Mouse (Mus musculus) heart, embryonic 15.5 days (tissue): ENCODE measurements around the gene Tsc2. TPM values are rescaled to one million over a fixed set of nuclear protein-coding genes. Genes with fewer than 3 reads are reported as not detected.

Experiments used
- ATAC-seq: fragments of 200-750 bp; cut with Nextera tagmentation; replicated peaks from 2 replicates; pipeline ENCODE4 v1.8.0; 2017; ENCODE audit warnings: low read depth, moderate TSS enrichment; ENCODE audit not compliant: insufficient number of reproducible peaks, insufficient read depth, low FRiP score
- H3K27ac ChIP-seq: fragments of 300-500 bp; sonication (generic); 2 replicates; pipeline ENCODE4 v1.5.1; 2015; ENCODE audit warnings: mild to moderate bottlenecking, inconsistent platforms
- H3K27me3 ChIP-seq: fragments of 300-500 bp; sonication (generic); 2 replicates; pipeline ENCODE4 v1.6.1; 2015; ENCODE audit warnings: inconsistent platforms
- H3K36me3 ChIP-seq: fragments of 300-500 bp; sonication (generic); 2 replicates; pipeline ENCODE4 v1.6.1; 2015; ENCODE audit warnings: mild to moderate bottlenecking, inconsistent platforms
- H3K4me1 ChIP-seq: fragments of 300-500 bp; sonication (generic); replicated peaks from 2 replicates; pipeline ENCODE4 v1.6.1; 2015; ENCODE audit warnings: inconsistent platforms
- H3K4me2 ChIP-seq: fragments of 300-500 bp; sonication (generic); 2 replicates; pipeline ENCODE4 v1.6.1; 2015; ENCODE audit warnings: inconsistent platforms, mild to moderate bottlenecking, moderate library complexity
- H3K4me3 ChIP-seq: fragments of 300-500 bp; sonication (generic); 2 replicates; pipeline ENCODE4 v1.5.1; 2015; ENCODE audit warnings: mild to moderate bottlenecking, inconsistent platforms
- H3K9ac ChIP-seq: fragments of 300-500 bp; sonication (generic); 2 replicates; pipeline ENCODE4 v1.6.1; 2015; ENCODE audit warnings: mild to moderate bottlenecking, inconsistent platforms
- H3K9me3 ChIP-seq: fragments of 300-500 bp; sonication (generic); replicated peaks from 2 replicates; pipeline ENCODE4 v1.6.1; 2016; ENCODE audit warnings: inconsistent platforms
- WGBS: fragments of 180-500 bp; shearing (Covaris S2); methylation state at CpG from one replicate; pipeline ENCODE4 v1.1.7; 2015; ENCODE audit warnings: mixed read lengths; 5-methylcytosine and 5-hydroxymethylcytosine counted together
- polyA plus RNA-seq: library from polyadenylated mRNA; unstranded; fragments of >200 nt; fragmentation: Nextera tagmentation; extraction: Ambion mirVana; gene quantifications from 2 replicates; pipeline ENCODE4 v1.2.1, GENCODE M21; 2015

Gene Tsc2
- polyA plus RNA-seq, 1 experiment from 2014 or later: 39.0 TPM

DNA sequence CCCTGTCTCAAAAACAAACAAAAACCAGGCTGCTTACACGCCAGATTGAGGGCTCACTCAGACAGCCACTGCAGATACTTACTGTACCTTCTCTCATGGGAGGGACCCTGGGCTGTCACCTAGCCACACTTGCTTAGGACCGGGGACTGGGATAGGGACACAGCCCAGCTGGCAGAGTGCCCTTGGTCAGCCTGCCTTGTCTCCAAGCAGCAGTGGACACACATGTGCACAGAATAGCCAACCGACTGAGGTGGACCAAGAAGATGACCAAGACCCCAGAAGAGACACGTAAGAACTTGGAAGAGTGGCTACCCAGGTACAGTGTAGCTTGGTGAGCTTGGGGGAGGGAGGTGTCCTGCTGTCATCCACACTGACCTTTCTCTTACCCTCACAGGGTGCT is 5.8 kb upstream of the Tsc2 start:
- Histone ChIP-seq H3K36me3 (peaks cover 4% of the 10 kb centered on the region; the same call in 1 of the 2 replicates), H3K9ac (no peak overlapping the region), H3K4me1 (peaks cover 34% of the 10 kb centered on the region), H3K4me2 (no peak overlapping the region), H3K27ac (0 out of 2 replicates have a peak overlapping the region, but pooled peaks have one; percentile 75), H3K4me3 (no peak overlapping the region), H3K9me3 (no peaks in the 10 kb centered on the region), H3K27me3 (peaks cover 10% of the 10 kb centered on the region; the same call in 1 of the 2 replicates)
- ATAC-seq: no peak
- 78% methylated on average over 4 of the region's 4 CpGs for WGBS

DNA sequence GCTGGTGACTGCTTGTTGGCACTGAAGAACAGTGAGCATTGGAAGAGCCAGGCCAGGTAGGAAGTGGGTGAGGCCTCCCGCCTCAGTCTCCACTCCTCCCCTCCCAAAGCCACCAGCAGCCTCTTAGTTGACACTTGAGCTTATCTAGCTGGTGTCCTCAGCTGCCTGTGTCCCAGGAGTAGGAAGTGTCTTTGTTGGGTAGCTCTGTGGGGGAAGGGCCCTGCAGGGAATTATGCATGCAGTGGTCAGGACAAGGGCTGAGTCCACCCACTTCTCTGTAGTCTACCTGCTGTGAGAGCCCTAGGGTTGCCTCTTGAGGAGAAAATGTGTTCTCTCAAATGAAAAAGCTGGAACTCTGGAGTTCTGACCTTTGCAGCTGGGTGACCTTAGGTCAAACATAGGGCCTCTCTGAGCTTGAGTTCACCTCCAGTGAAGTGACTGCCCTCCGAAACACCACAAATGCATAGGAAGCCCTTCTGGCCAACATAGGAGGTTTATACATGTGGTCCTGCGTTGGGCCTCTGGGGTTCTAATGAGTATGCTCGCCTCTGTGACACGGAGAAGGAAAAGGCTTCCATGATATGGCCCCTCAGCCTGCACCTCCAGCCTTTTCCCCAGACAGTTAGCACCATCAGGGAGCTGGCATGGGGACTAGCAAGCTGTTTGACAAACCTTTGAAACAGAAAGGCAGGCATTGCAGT is 4.5 kb upstream of the Tsc2 start:
- H3K27ac ChIP-seq: no peak overlapping the region
- 69% methylated on average over 5 of the region's 5 CpGs for WGBS
- H3K9ac ChIP-seq: no peak overlapping the region
- no peak overlapping the region for H3K4me3 ChIP-seq
- no peaks in the 10 kb centered on the region for H3K9me3 ChIP-seq
- H3K36me3 ChIP-seq: peaks cover 4% of the 10 kb centered on the region; the same call in 1 of the 2 replicates
- ATAC-seq: no peak
- peaks cover 10% of the 10 kb centered on the region; the same call in 1 of the 2 replicates for H3K27me3 ChIP-seq
- H3K4me2 ChIP-seq: no peak overlapping the region
- H3K4me1 ChIP-seq: peaks cover 41% of the 10 kb centered on the region

DNA sequence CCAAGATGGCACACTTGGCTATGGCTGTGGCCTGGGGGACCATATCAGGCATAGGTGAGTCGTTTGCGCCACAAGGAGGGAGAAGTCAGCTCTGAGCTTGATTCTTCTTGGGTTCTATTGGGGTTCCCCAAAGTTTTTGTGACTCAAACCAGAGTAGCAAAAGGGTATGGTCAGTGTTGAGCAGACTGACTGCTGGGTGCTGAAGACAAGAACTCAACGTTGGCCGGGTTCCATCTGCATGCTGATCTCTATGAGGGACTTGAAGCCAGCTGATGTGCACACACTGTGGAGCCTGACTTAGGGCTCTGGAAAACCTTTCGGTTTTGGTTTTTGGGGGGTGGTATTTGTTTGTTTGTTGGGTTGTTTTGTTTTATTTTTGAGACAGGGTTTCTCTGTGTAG is 3.3 kb upstream of the Tsc2 start:
- Histone ChIP-seq H3K4me3 (no peak overlapping the region), H3K9me3 (no peaks in the 10 kb centered on the region), H3K36me3 (peaks cover 6% of the 10 kb centered on the region), H3K27me3 (peaks cover 10% of the 10 kb centered on the region; the same call in 1 of the 2 replicates), H3K27ac (no peak overlapping the region), H3K9ac (no peak overlapping the region), H3K4me2 (no peak overlapping the region), H3K4me1 (peaks cover 46% of the 10 kb centered on the region)
- WGBS: 84% methylated on average over 5 of the region's 5 CpGs
- no peak for ATAC-seq

GRCm38 (mm10) chr17:24635024-24635423 is 2.6 kb upstream of the Tsc2 start:
- Histone ChIP-seq H3K27ac (no peak overlapping the region), H3K9ac (no peak overlapping the region), H3K27me3 (peaks cover 10% of the 10 kb centered on the region; the same call in 1 of the 2 replicates), H3K9me3 (no peaks in the 10 kb centered on the region), H3K4me2 (no peak overlapping the region), H3K4me3 (no peak overlapping the region), H3K4me1 (peaks cover 45% of the 10 kb centered on the region), H3K36me3 (peaks cover 12% of the 10 kb centered on the region)
- no peak for ATAC-seq
- whole genome bisulfite sequencing: 46% methylated on average over 4 of the region's 4 CpGs

GRCm38 (mm10) chr17:24633831-24634230 is 1.4 kb upstream of the Tsc2 start:
- Histone ChIP-seq H3K4me2 (no peak overlapping the region), H3K27me3 (peaks cover 10% of the 10 kb centered on the region; the same call in 1 of the 2 replicates), H3K36me3 (peaks cover 19% of the 10 kb centered on the region), H3K9me3 (no peaks in the 10 kb centered on the region), H3K4me1 (peaks cover 35% of the 10 kb centered on the region), H3K27ac (peak overlapping the region; percentile 93), H3K4me3 (no peak overlapping the region), H3K9ac (no peak overlapping the region)
- 94% methylated on average over 11 of the region's 11 CpGs for WGBS
- ATAC-seq: no peak

DNA sequence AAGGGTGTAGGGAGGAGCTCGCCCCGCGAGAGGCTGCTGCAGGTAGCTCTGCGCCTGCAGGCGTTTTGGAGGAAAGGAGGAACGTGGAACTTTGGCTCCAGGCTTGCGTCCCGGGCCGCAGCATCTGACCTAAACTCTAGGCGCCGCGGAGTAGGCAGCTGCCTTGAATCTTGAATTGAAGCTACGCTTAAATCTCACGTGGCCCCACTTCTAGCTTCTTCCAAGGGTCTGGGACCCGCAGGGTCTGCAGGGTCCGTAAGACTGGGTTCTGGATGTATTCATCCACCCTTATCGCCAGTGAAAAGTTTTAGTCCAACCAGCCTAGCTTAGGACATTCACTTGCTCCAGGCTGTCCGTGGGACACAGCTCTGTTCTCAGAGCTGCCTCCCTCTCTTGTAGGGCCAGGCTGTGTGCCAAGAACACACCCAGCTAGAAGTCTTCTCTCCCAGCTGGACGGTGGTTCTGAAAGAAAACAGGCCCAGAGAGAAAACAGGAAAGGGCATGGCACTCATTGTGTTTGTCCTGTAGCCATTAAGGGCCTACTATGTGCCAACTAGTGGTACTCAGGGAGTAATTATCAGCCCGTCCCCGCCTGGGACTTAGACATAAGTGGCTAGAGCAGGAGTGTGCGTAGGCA is 501 bp upstream of the Tsc2 start:
- ATAC-seq: peak; percentile 60
- peaks cover 24% of the 10 kb centered on the region for H3K36me3 ChIP-seq
- H3K27me3 ChIP-seq: peaks cover 7% of the 10 kb centered on the region; the same call in 1 of the 2 replicates
- peak overlapping the region; percentile 79 for H3K4me3 ChIP-seq
- H3K4me2 ChIP-seq: peak overlapping the region; percentile 82
- 8% methylated on average over 22 of the region's 22 CpGs for WGBS
- peak overlapping the region; percentile 82 for H3K9ac ChIP-seq
- H3K4me1 ChIP-seq: peaks cover 38% of the 10 kb centered on the region
- no peaks in the 10 kb centered on the region for H3K9me3 ChIP-seq
- H3K27ac ChIP-seq: peak overlapping the region; percentile 93

GRCm38 (mm10) chr17:24630072-24630471 is 2.4 kb downstream of the Tsc2 start:
- 83% methylated on average over 14 of the region's 14 CpGs for WGBS
- no peak overlapping the region for H3K4me2 ChIP-seq
- H3K9me3 ChIP-seq: no peaks in the 10 kb centered on the region
- H3K4me3 ChIP-seq: no peak overlapping the region
- H3K27ac ChIP-seq: no peak overlapping the region
- peaks cover 47% of the 10 kb centered on the region for H3K36me3 ChIP-seq
- H3K4me1 ChIP-seq: peaks cover 29% of the 10 kb centered on the region
- ATAC-seq: no peak
- no peak overlapping the region for H3K9ac ChIP-seq
- H3K27me3 ChIP-seq: peaks cover 5% of the 10 kb centered on the region; the same call in 1 of the 2 replicates

DNA sequence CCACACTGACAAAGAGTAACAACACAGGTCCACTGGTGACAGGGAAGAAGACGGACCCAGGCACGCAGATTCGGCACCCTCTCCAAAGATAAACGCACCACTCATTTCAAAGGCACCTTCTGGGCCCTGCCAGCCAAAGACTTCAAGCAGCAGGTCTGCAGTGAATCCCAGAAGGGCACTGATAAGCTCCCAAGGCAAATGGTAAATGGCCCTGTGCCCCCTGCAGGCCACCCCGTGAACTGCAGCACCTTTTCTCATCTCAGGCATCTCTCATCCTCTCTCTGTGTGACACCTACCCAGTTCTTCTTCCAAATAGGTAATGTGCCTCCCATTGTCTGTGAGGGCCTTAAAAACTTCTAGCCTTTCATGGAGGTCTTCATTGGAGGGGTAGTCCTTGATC is 3.8 kb downstream of the Tsc2 start:
- Histone ChIP-seq H3K27me3 (no peaks in the 10 kb centered on the region), H3K9me3 (no peaks in the 10 kb centered on the region), H3K4me1 (peaks cover 20% of the 10 kb centered on the region), H3K4me3 (no peak overlapping the region), H3K9ac (no peak overlapping the region), H3K36me3 (peaks cover 61% of the 10 kb centered on the region), H3K4me2 (no peak overlapping the region), H3K27ac (no peak overlapping the region)
- no peak for ATAC-seq
- 20% methylated on average over 5 of the region's 5 CpGs for WGBS

DNA sequence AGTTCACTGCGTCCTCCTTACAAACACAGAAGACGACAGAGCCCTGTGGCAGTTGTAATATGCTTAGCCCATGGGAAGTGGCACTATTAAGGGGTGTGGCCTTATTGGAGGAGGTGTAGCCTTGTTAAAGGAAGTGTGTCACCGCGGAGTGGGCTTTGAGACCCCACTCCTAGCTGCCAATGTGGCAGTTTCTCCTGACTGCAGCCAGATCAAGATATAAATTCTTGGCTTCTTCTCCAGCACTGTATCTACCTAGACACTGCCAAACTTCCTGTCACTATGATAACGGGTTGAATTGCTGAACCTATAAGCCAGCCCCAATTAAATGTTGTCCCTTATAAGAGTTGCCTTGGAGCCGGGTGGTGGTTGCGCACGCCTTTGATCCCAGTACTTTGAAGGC is 7.0 kb downstream of the Tsc2 start:
- 90% methylated on average over 8 of the region's 8 CpGs for WGBS

GRCm38 (mm10) chr17:24617561-24618194 is 14.8 kb downstream of the Tsc2 start:
- Histone ChIP-seq H3K4me2 (no peak overlapping the region), H3K4me1 (no peaks in the 10 kb centered on the region), H3K27me3 (no peaks in the 10 kb centered on the region), H3K27ac (no peak overlapping the region), H3K36me3 (peaks cover 67% of the 10 kb centered on the region), H3K9me3 (no peaks in the 10 kb centered on the region), H3K4me3 (no peak overlapping the region), H3K9ac (no peak overlapping the region)
- 77% methylated on average over 14 of the region's 14 CpGs for WGBS
- no peak for ATAC-seq

More for the DNA sequence above, 7.0 kb downstream of the Tsc2 start:
- no peak overlapping the region for H3K27ac ChIP-seq
- no peaks in the 10 kb centered on the region for H3K27me3 ChIP-seq
- no peak overlapping the region for H3K9ac ChIP-seq
- H3K4me1 ChIP-seq: peaks cover 4% of the 10 kb centered on the region
- H3K4me2 ChIP-seq: no peak overlapping the region
- ATAC-seq: no peak
- H3K36me3 ChIP-seq: peaks cover 86% of the 10 kb centered on the region
- H3K4me3 ChIP-seq: no peak overlapping the region
- no peaks in the 10 kb centered on the region for H3K9me3 ChIP-seq

DNA sequence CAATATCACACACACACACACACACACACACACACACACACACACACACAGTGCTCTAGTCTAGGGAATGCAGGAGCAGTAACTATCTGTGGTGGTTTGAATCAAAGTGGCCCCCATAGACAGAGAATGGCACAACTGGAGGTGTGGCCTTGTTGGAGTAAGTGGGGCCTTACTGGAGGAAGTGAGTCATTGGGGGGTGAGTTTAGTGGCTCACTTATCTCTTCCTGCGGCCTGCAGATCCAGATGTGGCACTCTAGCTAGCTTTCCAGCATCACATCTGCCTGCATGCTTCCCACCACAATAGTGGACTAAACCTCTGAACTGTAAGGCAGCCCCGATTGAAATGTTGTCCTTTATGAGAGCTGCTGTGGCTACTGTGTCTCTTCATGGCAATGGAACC is 21.7 kb downstream of the Tsc2 start:
- 41% methylated on average over 2 of the region's 2 CpGs for WGBS
- H3K9me3 ChIP-seq: no peaks in the 10 kb centered on the region
- no peaks in the 10 kb centered on the region for H3K27me3 ChIP-seq
- no peak overlapping the region for H3K27ac ChIP-seq
- no peaks in the 10 kb centered on the region for H3K4me1 ChIP-seq
- no peak overlapping the region for H3K9ac ChIP-seq
- H3K4me2 ChIP-seq: no peak overlapping the region
- H3K36me3 ChIP-seq: peaks cover 57% of the 10 kb centered on the region
- no peak overlapping the region for H3K4me3 ChIP-seq
- no peak; the same call in 1 of the 2 replicates for ATAC-seq
